Mouse (Mus musculus) mesoderm, embryonic 11.5 days (tissue): ENCODE data around the gene Fcrl5.

Experiments
- DNase-seq: peaks from one replicate; pipeline ENCODE4 v3.0.0-alpha.2; 2012; ENCODE audit warnings: low read depth, low spot score

The Fcrl5 gene

GRCm38 (mm10) chr3:87500088-87501055 lies 64.8 kb downstream of the Fcrl5 start:
- DNase-seq, result no peak

- no peak for DNase-seq
These were observed 65.6 kb downstream of the Fcrl5 start for GRCm38 (mm10) chr3:87501151-87501550.

- DNase-seq, result no peak
These were observed 67.2 kb downstream of the Fcrl5 start for GRCm38 (mm10) chr3:87502771-87503170.

- peak; percentile 67 for DNase-seq
These were observed 68.8 kb downstream of the Fcrl5 start for GRCm38 (mm10) chr3:87504330-87504729.

GRCm38 (mm10) chr3:87504749-87505425 lies 69.3 kb downstream of the Fcrl5 start:
- DNase-seq, result no peak

GRCm38 (mm10) chr3:87506456-87507416 lies 71.2 kb downstream of the Fcrl5 start:
- DNase-seq, result no peak

GRCm38 (mm10) chr3:87508205-87508901 lies 72.8 kb downstream of the Fcrl5 start:
- peak; percentile 89 for DNase-seq

GRCm38 (mm10) chr3:87509061-87509460 lies 73.5 kb downstream of the Fcrl5 start:
- no peak for DNase-seq

- no peak for DNase-seq
These were observed 75.3 kb downstream of the Fcrl5 start for GRCm38 (mm10) chr3:87510832-87511231.

GRCm38 (mm10) chr3:87511971-87512765 lies 76.6 kb downstream of the Fcrl5 start:
- no peak for DNase-seq

- DNase-seq, result no peak
These were observed 80.1 kb downstream of the Fcrl5 start for GRCm38 (mm10) chr3:87515567-87516081.

GRCm38 (mm10) chr3:87518425-87518824 lies 82.9 kb downstream of the Fcrl5 start:
- no peak for DNase-seq

- no peak for DNase-seq
These were observed 85.6 kb downstream of the Fcrl5 start for GRCm38 (mm10) chr3:87521126-87521525.

GRCm38 (mm10) chr3:87521833-87522232 lies 86.3 kb downstream of the Fcrl5 start:
- DNase-seq, result no peak

GRCm38 (mm10) chr3:87523701-87524100 lies 88.1 kb downstream of the Fcrl5 start:
- DNase-seq, result no peak

GRCm38 (mm10) chr3:87525043-87525836 lies 89.7 kb downstream of the Fcrl5 start, which contains the start of gene Etv3:
Gene Etv3, plus strand, starts transcription at chr3:87525407.
- peak; percentile 88 for DNase-seq

- DNase-seq, result peak; percentile 39
These were observed 90.4 kb downstream of the Fcrl5 start for GRCm38 (mm10) chr3:87525837-87526570.

- DNase-seq, result no peak
These were observed 91.6 kb downstream of the Fcrl5 start for GRCm38 (mm10) chr3:87527139-87527538.
